Mouse (Mus musculus): ENCODE measurements around the gene Mertk.

GRCm38 (mm10) chr2:128714724-128715241 is 16.0 kb downstream of the Mertk start:
- TF ChIP-seq GATA1 (IDR thresholded peaks at IDR 0.05; ENCODE audit: borderline replicate concordance, low read length) (no peak), FLI1 (IDR thresholded peaks at IDR 0.05; ENCODE audit: low read length) (no peak)

Measured in megakaryocyte, embryonic 14.5 days (primary cell).